Mouse (Mus musculus) thymus, adult 2 months (tissue): Measurements from ENCODE around the gene Isoc2a.

Source experiments
- CTCF ChIP-seq: fragments of 200-500 bp; IDR thresholded peaks from 2 replicates; pipeline ENCODE4 v1.5.1; 2012; ENCODE audit warnings: mild to moderate bottlenecking, control low read depth, low read length, moderate library complexity, borderline replicate concordance; ENCODE audit not compliant: control insufficient read depth, poor library complexity, insufficient read depth; ENCODE audit errors: extremely low read depth
- POLR2A ChIP-seq: fragments of 200-500 bp; IDR thresholded peaks from 2 replicates; pipeline ENCODE4 v1.6.1; 2012; ENCODE audit warnings: mild to moderate bottlenecking, low read length, control low read depth, moderate library complexity; ENCODE audit not compliant: control insufficient read depth, poor library complexity, insufficient read depth; ENCODE audit errors: extremely low read depth

DNA sequence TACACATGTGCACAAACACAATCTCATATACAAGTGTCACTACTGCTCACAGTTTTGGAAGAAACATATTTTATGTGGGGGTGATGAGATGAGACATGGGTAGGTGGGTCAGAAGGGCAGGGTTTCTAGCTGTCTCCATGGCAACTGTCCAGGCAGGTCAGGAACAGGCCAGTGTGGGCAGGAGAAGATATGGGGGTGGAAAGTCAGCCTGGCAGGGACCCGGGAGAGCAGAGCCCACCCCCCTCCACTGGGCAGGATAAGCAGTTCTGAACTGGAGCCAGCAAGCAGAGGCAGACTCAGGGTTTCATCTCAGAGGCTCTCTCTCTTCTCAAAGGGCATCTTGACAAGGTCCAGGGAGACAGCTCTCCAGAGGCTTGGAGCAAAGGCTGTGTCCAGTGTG lies 39.3 kb upstream of the Isoc2a start:
- no peak for TF ChIP-seq CTCF
- TF ChIP-seq POLR2A: no peak
